Mouse (Mus musculus) bone marrow, adult 2 months (tissue): ENCODE data around the gene Apc2.

Experiments used
- CTCF ChIP-seq: fragments of 200-500 bp; IDR thresholded peaks from 2 replicates; pipeline ENCODE4 v1.5.1; 2011; ENCODE audit warnings: low read length, control low read depth; ENCODE audit not compliant: control insufficient read depth, insufficient read depth
- POLR2A ChIP-seq: fragments of 200-500 bp; IDR thresholded peaks from 2 replicates; pipeline ENCODE4 v1.6.1; 2011; ENCODE audit warnings: low read depth, mild to moderate bottlenecking, control low read depth, low read length, borderline replicate concordance; ENCODE audit not compliant: control insufficient read depth

GRCm38 (mm10) chr10:80320340-80320760, 24.6 kb downstream of the Apc2 start, which contains the start of gene 2310011J03Rik:
- TF ChIP-seq POLR2A (peak; percentile 91), CTCF (no peak)
